Mouse (Mus musculus) thymus, adult 2 months (tissue): ENCODE measurements around the gene Ifna6.
"Not testable (repeated sequence)": the region's sequence is repeated elsewhere in the genome, so short reads cannot be mapped to it uniquely, and the experiment has no call there.

Experiments
- CTCF ChIP-seq: fragments of 200-500 bp; IDR thresholded peaks from 2 replicates; pipeline ENCODE4 v1.5.1; 2012; ENCODE audit warnings: mild to moderate bottlenecking, control low read depth, low read length, moderate library complexity, borderline replicate concordance; ENCODE audit not compliant: control insufficient read depth, poor library complexity, insufficient read depth; ENCODE audit errors: extremely low read depth
- POLR2A ChIP-seq: fragments of 200-500 bp; IDR thresholded peaks from 2 replicates; pipeline ENCODE4 v1.6.1; 2012; ENCODE audit warnings: mild to moderate bottlenecking, low read length, control low read depth, moderate library complexity; ENCODE audit not compliant: control insufficient read depth, poor library complexity, insufficient read depth; ENCODE audit errors: extremely low read depth

- not testable (repeated sequence) for TF ChIP-seq CTCF, POLR2A
Observed at GRCm38 (mm10) chr4:88799365-88799764, 27.9 kb upstream of the Ifna6 start, which contains the start of gene Gm13285.
